24 mouse cellular contexts compared by ENCODE assay signal in the genomic region with DNA sequence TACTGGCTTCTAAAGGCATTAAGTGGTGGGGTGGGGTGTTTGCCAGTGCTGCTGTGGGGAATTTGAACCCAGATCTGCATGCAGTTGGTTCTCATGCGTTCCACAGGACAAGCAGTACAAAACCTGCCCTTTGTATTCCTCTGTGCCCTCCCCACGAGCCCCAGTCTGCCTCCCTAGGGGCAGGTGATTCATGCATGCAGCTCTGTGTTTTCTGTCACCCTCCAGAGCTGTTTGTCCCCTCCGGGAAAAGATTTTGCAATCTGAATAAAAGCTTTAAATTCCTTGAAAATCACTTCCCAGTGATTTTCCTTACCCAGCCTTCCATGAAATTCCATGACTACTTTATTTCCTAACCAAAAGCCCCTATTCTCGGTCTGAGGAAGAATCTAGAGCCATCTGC.
DNase-seq lines count a peak whose midpoint lies in the region; ATAC-seq and TF ChIP-seq lines count a peak whose summit lies in the region.
"Had no signal": no experiment of that assay in that cellular context is flagged by ENCODE, and none has a peak within 500 bp of the region (broad histone marks: within the 10 kb centered on the region; RNA-seq: fewer than 3 reads in every experiment).

No protein-coding gene starts in this region.

- no peak overlapping the region for H3K9ac ChIP-seq in intestine, embryonic 15.5 days
- no peak overlapping the region for H3K9ac ChIP-seq in intestine, postnatal 0 days (ENCODE audit: low read depth, low read length)
- H3K9ac ChIP-seq: embryonic facial prominence, embryonic 12.5 days; forebrain, embryonic 12.5 days; forebrain, embryonic 15.5 days; heart, embryonic 15.5 days; hindbrain, embryonic 12.5 days; hindbrain, embryonic 15.5 days had no signal

- H3K9me3 ChIP-seq in intestine, embryonic 15.5 days: no peaks in the 10 kb centered on the region
- H3K9me3 ChIP-seq in intestine, postnatal 0 days (ENCODE audit: control insufficient read depth): no peaks in the 10 kb centered on the region
- H3K9me3 ChIP-seq: embryonic facial prominence, embryonic 12.5 days; forebrain, embryonic 12.5 days; forebrain, embryonic 15.5 days; heart, embryonic 15.5 days; hindbrain, embryonic 12.5 days; hindbrain, embryonic 15.5 days had no signal

- WGBS in intestine, embryonic 15.5 days: 72% methylated on average over 4 of the region's 4 CpGs
- WGBS in intestine, postnatal 0 days: 73% methylated on average over 4 of the region's 4 CpGs

- ATAC-seq in intestine, embryonic 15.5 days: no peak
- ATAC-seq in intestine, postnatal 0 days: no peak
- peak; percentile 78 for ATAC-seq in Patski
- ATAC-seq: CD4-positive, CD25-positive, alpha-beta regulatory T cell, adult 4 months; forebrain, embryonic 15.5 days had no signal

- 0 out of 2 replicates have a peak overlapping the region, but pooled peaks have one; percentile 5 for H3K27ac ChIP-seq in intestine, embryonic 15.5 days
- no peak overlapping the region for H3K27ac ChIP-seq in intestine, postnatal 0 days (ENCODE audit: low read depth, low read length)
- H3K27ac ChIP-seq: embryonic facial prominence, embryonic 12.5 days; forebrain, embryonic 12.5 days; forebrain, embryonic 15.5 days; heart, adult 2 months; hindbrain, embryonic 12.5 days had no signal

- H3K36me3 ChIP-seq in intestine, embryonic 15.5 days: no peaks in the 10 kb centered on the region
- no peaks in the 10 kb centered on the region for H3K36me3 ChIP-seq in intestine, postnatal 0 days (ENCODE audit: control insufficient read depth, insufficient read depth)
- H3K36me3 ChIP-seq: embryonic facial prominence, embryonic 12.5 days; forebrain, embryonic 12.5 days; forebrain, embryonic 15.5 days; heart, embryonic 15.5 days; hindbrain, embryonic 12.5 days; hindbrain, embryonic 15.5 days had no signal

- DNase-seq in Muller cell, postnatal 12 days (ENCODE audit: inconsistent ontology term): peak; percentile 45
- DNase-seq in Patski (ENCODE audit: low read depth, low spot score): peak; percentile 68
- DNase-seq in neural tube, embryonic 10.5 days (ENCODE audit: extremely low spot score, low spot score): no peak
- DNase-seq in thymus, postnatal 10 days (ENCODE audit: low spot score in 2 of 2): no peak
- DNase-seq: adrenal gland, postnatal 10 days; adrenal gland, postnatal 36 days; cerebellum, adult 18-20 months; cerebellum, adult 9-10 months; cerebellum, postnatal 14 days; gastrocnemius, postnatal 10 days; gastrocnemius, postnatal 36 days; heart, adult 2 months; heart, postnatal 14 days had no signal

- POLR2A ChIA-PET in Patski (lab: Charles Lee): no interaction called here

- H3K4me1 ChIP-seq in intestine, embryonic 15.5 days (replicated peaks): peaks cover 12% of the 10 kb centered on the region; the same call in 1 of the 2 replicates
- no peaks in the 10 kb centered on the region for H3K4me1 ChIP-seq in intestine, postnatal 0 days (replicated peaks; ENCODE audit: control insufficient read depth, insufficient read depth, low read length)
- H3K4me1 ChIP-seq: forebrain, embryonic 12.5 days; forebrain, embryonic 15.5 days; heart, embryonic 15.5 days; hindbrain, embryonic 15.5 days had no signal

- no peak for TF ChIP-seq CTCF in intestine, postnatal 0 days (IDR thresholded peaks at IDR 0.05; ENCODE audit: low read depth)
- no peak for TF ChIP-seq CTCF in Patski (IDR thresholded peaks at IDR 0.05)

- no peak overlapping the region for H3K4me2 ChIP-seq in intestine, embryonic 15.5 days (replicated peaks)
- no peak overlapping the region for H3K4me2 ChIP-seq in intestine, postnatal 0 days (replicated peaks; ENCODE audit: low read depth)
- H3K4me2 ChIP-seq: embryonic facial prominence, embryonic 12.5 days; forebrain, embryonic 12.5 days; forebrain, embryonic 15.5 days; heart, embryonic 11.5 days; heart, embryonic 15.5 days; hindbrain, embryonic 12.5 days; hindbrain, embryonic 15.5 days had no signal

- H3K27me3 ChIP-seq in intestine, embryonic 15.5 days (replicated peaks): no peaks in the 10 kb centered on the region
- no peaks in the 10 kb centered on the region for H3K27me3 ChIP-seq in intestine, postnatal 0 days (replicated peaks; ENCODE audit: control insufficient read depth, insufficient read depth, low read length)
- H3K27me3 ChIP-seq in Patski: no peaks in the 10 kb centered on the region
- H3K27me3 ChIP-seq: embryonic facial prominence, embryonic 12.5 days; forebrain, embryonic 12.5 days; forebrain, embryonic 15.5 days; hindbrain, embryonic 12.5 days; hindbrain, embryonic 15.5 days had no signal

- no peak overlapping the region for H3K4me3 ChIP-seq in intestine, embryonic 15.5 days (replicated peaks)
- no peak overlapping the region for H3K4me3 ChIP-seq in intestine, postnatal 0 days (ENCODE audit: low read depth, low read length)
- H3K4me3 ChIP-seq: embryonic facial prominence, embryonic 12.5 days; erythroblast, embryonic 14.5 days; forebrain, embryonic 12.5 days; forebrain, embryonic 15.5 days; heart, adult 2 months; heart, embryonic 15.5 days; hindbrain, embryonic 12.5 days; hindbrain, embryonic 15.5 days had no signal

- CTCF ChIA-PET in Patski (lab: Charles Lee): interaction anchor here (1.0 to 1.5 kb wide), 3 partner anchors 33 to 144 kb away, joined by 3 to 4 read pairs (median 3); no protein-coding TSS in a partner anchor

- in situ Hi-C loops in Patski (cut with MboI; ENCODE audit: low pct_unique_long_range_greater_than_20kb): no loop called here

Comparison
In these comparisons a context has a peak if more than half of its experiments do, and no peak if none do; other contexts are left out.
1. DNase-seq: peak in Muller cell, postnatal 12 days (single experiment) and Patski (single experiment); none in neural tube, embryonic 10.5 days (single experiment) and thymus, postnatal 10 days (0 of 2).